Mouse (Mus musculus) lung, embryonic 16.5 days (tissue): Measurements from ENCODE around the gene Tlcd1. TPM values are rescaled to one million over a fixed set of nuclear protein-coding genes. Genes with fewer than 3 reads are reported as not detected.

ENCODE experiments used
- ATAC-seq: fragments of 200-750 bp; cut with Nextera tagmentation; 2 replicates; pipeline ENCODE4 v1.8.0; 2017; ENCODE audit warnings: low read depth, mild to moderate bottlenecking, moderate library complexity
- H3K27ac ChIP-seq: fragments of 300-500 bp; sonication (generic); 2 replicates; pipeline ENCODE4 v1.5.1; 2014; ENCODE audit warnings: mild to moderate bottlenecking, control low read depth, low read length
- H3K27me3 ChIP-seq: fragments of 300-500 bp; sonication (generic); 2 replicates; pipeline ENCODE4 v1.6.1; 2014; ENCODE audit warnings: low read depth, low read length, mixed read lengths; ENCODE audit not compliant: control insufficient read depth, insufficient read depth
- H3K36me3 ChIP-seq: fragments of 300-500 bp; sonication (generic); 2 replicates; pipeline ENCODE4 v1.6.1; 2014; ENCODE audit warnings: low read length; ENCODE audit not compliant: control insufficient read depth, insufficient read depth
- H3K4me1 ChIP-seq: fragments of 300-500 bp; sonication (generic); replicated peaks from 2 replicates; pipeline ENCODE4 v1.6.1; 2014; ENCODE audit warnings: low read length, mixed read lengths; ENCODE audit not compliant: control insufficient read depth, insufficient read depth
- H3K4me2 ChIP-seq: fragments of 300-500 bp; sonication (generic); 2 replicates; pipeline ENCODE4 v1.6.1; 2014; ENCODE audit warnings: low read depth, low read length, control low read depth
- H3K4me3 ChIP-seq: fragments of 300-500 bp; sonication (generic); 2 replicates; pipeline ENCODE4 v1.5.1; 2014; ENCODE audit warnings: mild to moderate bottlenecking, low read length, control low read depth
- H3K9ac ChIP-seq: fragments of 300-500 bp; sonication (generic); 2 replicates; pipeline ENCODE4 v1.6.1; 2014; ENCODE audit warnings: low read length, control low read depth
- H3K9me3 ChIP-seq: fragments of 300-500 bp; sonication (generic); 2 replicates; pipeline ENCODE4 v1.6.1; 2016; ENCODE audit warnings: low read length; ENCODE audit not compliant: control insufficient read depth
- WGBS: fragments of 180-500 bp; shearing (Covaris S2); extraction: QIAGEN DNeasy Blood & Tissue Kit; methylation state at CpG from one replicate; pipeline ENCODE4 v1.1.7; 2014; 5-methylcytosine and 5-hydroxymethylcytosine counted together
- polyA plus RNA-seq: library from polyadenylated mRNA; unstranded; fragments of >200 nt; fragmentation: Nextera tagmentation; extraction: Ambion mirVana; gene quantifications from 2 replicates; pipeline ENCODE4 v1.2.1, GENCODE M21; 2015

Gene Tlcd1
- polyA plus RNA-seq, 1 experiment from 2014 or later = 24.4 TPM

- H3K4me1 ChIP-seq = no peaks in the 10 kb centered on the region
- H3K9ac ChIP-seq = no peak overlapping the region
- H3K27me3 ChIP-seq = no peaks in the 10 kb centered on the region
- ATAC-seq = no peak
- H3K4me3 ChIP-seq = no peak overlapping the region
- peaks cover 11% of the 10 kb centered on the region; the same call in 1 of the 2 replicates for H3K36me3 ChIP-seq
- H3K27ac ChIP-seq = no peak overlapping the region
- no peak overlapping the region for H3K4me2 ChIP-seq
- 68% methylated on average over 5 of the region's 5 CpGs for WGBS
- no peaks in the 10 kb centered on the region for H3K9me3 ChIP-seq
Observed at GRCm38 (mm10) chr11:78140665-78141064, 35.8 kb upstream of the Tlcd1 start.

- no peak overlapping the region for H3K27ac ChIP-seq
- no peaks in the 10 kb centered on the region for H3K27me3 ChIP-seq
- no peak overlapping the region for H3K4me2 ChIP-seq
- ATAC-seq = no peak
- H3K36me3 ChIP-seq = peaks cover 12% of the 10 kb centered on the region; the same call in 1 of the 2 replicates
- H3K9me3 ChIP-seq = no peaks in the 10 kb centered on the region
- 81% methylated on average over 2 of the region's 2 CpGs for WGBS
- H3K4me3 ChIP-seq = no peak overlapping the region
- no peak overlapping the region for H3K9ac ChIP-seq
- no peaks in the 10 kb centered on the region for H3K4me1 ChIP-seq
Observed at GRCm38 (mm10) chr11:78143520-78143919, 33.0 kb upstream of the Tlcd1 start.

- no peaks in the 10 kb centered on the region for H3K27me3 ChIP-seq
- no peak overlapping the region for H3K4me3 ChIP-seq
- 83% methylated on average over 5 of the region's 5 CpGs for WGBS
- H3K9me3 ChIP-seq = no peaks in the 10 kb centered on the region
- H3K36me3 ChIP-seq = peaks cover 24% of the 10 kb centered on the region
- no peak for ATAC-seq
- H3K9ac ChIP-seq = no peak overlapping the region
- H3K4me2 ChIP-seq = no peak overlapping the region
- H3K4me1 ChIP-seq = no peaks in the 10 kb centered on the region
- no peak overlapping the region for H3K27ac ChIP-seq
Observed at GRCm38 (mm10) chr11:78146168-78146567, 30.3 kb upstream of the Tlcd1 start.

- Histone ChIP-seq H3K36me3 (peaks cover 26% of the 10 kb centered on the region), H3K4me2 (no peak overlapping the region), H3K4me3 (no peak overlapping the region), H3K9me3 (no peaks in the 10 kb centered on the region), H3K27ac (no peak overlapping the region), H3K4me1 (peaks cover 2% of the 10 kb centered on the region), H3K27me3 (no peaks in the 10 kb centered on the region), H3K9ac (no peak overlapping the region)
- ATAC-seq = no peak
- 88% methylated on average over 6 of the region's 6 CpGs for WGBS
Observed at GRCm38 (mm10) chr11:78146707-78147543, 29.6 kb upstream of the Tlcd1 start.

GRCm38 (mm10) chr11:78151161-78151560, 25.4 kb upstream of the Tlcd1 start:
- H3K36me3 ChIP-seq = peaks cover 18% of the 10 kb centered on the region
- no peak overlapping the region for H3K4me3 ChIP-seq
- H3K9me3 ChIP-seq = no peaks in the 10 kb centered on the region
- H3K27me3 ChIP-seq = no peaks in the 10 kb centered on the region
- peaks cover 28% of the 10 kb centered on the region for H3K4me1 ChIP-seq
- whole genome bisulfite sequencing = 38% methylated on average over 1 of the region's 1 CpGs
- no peak overlapping the region for H3K9ac ChIP-seq
- no peak overlapping the region for H3K4me2 ChIP-seq
- H3K27ac ChIP-seq = no peak overlapping the region
- no peak for ATAC-seq

- H3K4me2 ChIP-seq = no peak overlapping the region
- H3K27ac ChIP-seq = peak overlapping the region; percentile 95
- 41% methylated on average over 9 of the region's 9 CpGs for WGBS
- no peaks in the 10 kb centered on the region for H3K27me3 ChIP-seq
- peak; percentile 86 for ATAC-seq
- H3K9me3 ChIP-seq = no peaks in the 10 kb centered on the region
- H3K36me3 ChIP-seq = peaks cover 22% of the 10 kb centered on the region
- H3K4me3 ChIP-seq = no peak overlapping the region
- peaks cover 28% of the 10 kb centered on the region for H3K4me1 ChIP-seq
- peak overlapping the region; percentile 32 for H3K9ac ChIP-seq
Observed at GRCm38 (mm10) chr11:78152299-78153231, 23.9 kb upstream of the Tlcd1 start.

GRCm38 (mm10) chr11:78153778-78154177, 22.7 kb upstream of the Tlcd1 start:
- peaks cover 28% of the 10 kb centered on the region for H3K4me1 ChIP-seq
- WGBS = 71% methylated on average over 13 of the region's 13 CpGs
- no peaks in the 10 kb centered on the region for H3K27me3 ChIP-seq
- no peaks in the 10 kb centered on the region for H3K9me3 ChIP-seq
- peaks cover 31% of the 10 kb centered on the region for H3K36me3 ChIP-seq
- no peak for ATAC-seq
- H3K4me3 ChIP-seq = no peak overlapping the region
- H3K27ac ChIP-seq = peak overlapping the region; percentile 95
- H3K9ac ChIP-seq = 0 out of 2 replicates have a peak overlapping the region, but pooled peaks have one; percentile 9
- H3K4me2 ChIP-seq = no peak overlapping the region

- Histone ChIP-seq H3K27ac (no peak overlapping the region), H3K4me3 (no peak overlapping the region), H3K9ac (no peak overlapping the region), H3K9me3 (no peaks in the 10 kb centered on the region), H3K4me2 (no peak overlapping the region), H3K27me3 (no peaks in the 10 kb centered on the region), H3K36me3 (peaks cover 35% of the 10 kb centered on the region), H3K4me1 (peaks cover 38% of the 10 kb centered on the region)
- WGBS = 74% methylated on average over 5 of the region's 5 CpGs
- ATAC-seq = no peak
Observed at GRCm38 (mm10) chr11:78155674-78156073, 20.8 kb upstream of the Tlcd1 start.

GRCm38 (mm10) chr11:78156156-78156699, 20.3 kb upstream of the Tlcd1 start:
- Histone ChIP-seq H3K36me3 (peaks cover 38% of the 10 kb centered on the region), H3K4me3 (no peak overlapping the region), H3K4me2 (no peak overlapping the region), H3K4me1 (peaks cover 39% of the 10 kb centered on the region), H3K27ac (no peak overlapping the region), H3K9me3 (no peaks in the 10 kb centered on the region), H3K27me3 (no peaks in the 10 kb centered on the region), H3K9ac (no peak overlapping the region)
- no peak for ATAC-seq
- WGBS = 73% methylated on average over 6 of the region's 6 CpGs
